Mouse (Mus musculus): ENCODE data around the gene Dzip1l.
"Not testable (repeated sequence)": the region's sequence is repeated elsewhere in the genome, so short reads cannot be mapped to it uniquely, and the experiment has no call there.

Gene Dzip1l

DNA sequence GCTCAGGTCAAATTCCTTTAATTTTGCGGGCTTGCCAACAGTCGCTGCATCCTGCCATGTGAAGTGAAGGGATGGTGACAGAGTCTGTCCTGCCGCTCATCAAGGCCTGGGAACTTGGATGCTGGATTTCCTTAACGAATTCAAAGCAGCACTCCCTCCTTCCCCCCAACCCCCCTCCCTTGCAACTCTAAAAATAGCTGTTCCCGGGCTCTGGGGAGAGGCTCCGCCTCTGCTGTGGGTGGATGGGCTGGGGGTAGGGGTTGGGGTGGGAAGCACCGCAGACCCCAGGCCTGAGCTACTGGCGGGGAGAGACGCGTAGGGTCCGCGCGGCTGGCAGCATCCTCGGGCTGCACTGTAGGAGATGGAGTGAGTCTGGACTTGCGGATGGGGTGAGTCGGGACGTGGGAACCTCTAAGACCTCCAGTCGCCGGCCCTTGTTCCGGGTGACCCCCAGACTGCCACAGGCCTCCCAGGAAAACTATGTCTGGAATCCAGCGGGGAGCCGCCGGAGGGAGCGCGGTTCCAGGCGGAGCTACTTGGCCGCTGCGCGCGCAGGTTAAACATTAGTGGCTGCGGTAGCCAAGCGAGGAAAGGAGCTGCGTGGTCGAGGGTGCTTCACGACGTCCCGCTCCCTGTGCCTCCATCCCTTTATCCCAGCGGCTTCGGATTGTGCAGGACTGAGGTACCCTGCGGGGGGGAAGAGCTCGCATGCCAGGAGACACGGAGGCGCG, at the start of gene Dzip1l:
TSS of gene Dzip1l (plus strand) at position 216 of the 731 bp plus-strand sequence.
- DNase-seq (ENCODE audit: low read depth), result no peak

DNA sequence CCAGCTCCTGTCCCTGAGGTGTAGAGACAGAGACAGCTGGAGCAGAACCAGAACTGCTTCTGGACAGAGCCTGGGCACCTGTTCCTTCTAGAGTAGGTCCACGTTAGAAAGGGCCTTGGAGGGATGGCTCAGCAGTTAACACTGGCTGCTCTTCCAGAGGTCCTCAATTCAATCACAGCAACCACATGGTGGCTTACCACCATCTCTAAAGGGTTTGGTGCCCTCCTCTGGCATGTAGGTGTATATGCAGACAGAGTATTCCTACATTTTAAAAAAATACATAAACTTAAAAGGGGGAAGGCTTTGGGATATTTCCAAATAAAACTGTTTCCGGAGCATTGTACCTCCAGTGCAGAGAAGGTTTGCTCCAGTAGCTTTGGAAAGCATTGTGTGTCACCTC, 48.6 kb upstream of the Dzip1l start:
- peak; percentile 71 for DNase-seq (ENCODE audit: low read depth)

DNA sequence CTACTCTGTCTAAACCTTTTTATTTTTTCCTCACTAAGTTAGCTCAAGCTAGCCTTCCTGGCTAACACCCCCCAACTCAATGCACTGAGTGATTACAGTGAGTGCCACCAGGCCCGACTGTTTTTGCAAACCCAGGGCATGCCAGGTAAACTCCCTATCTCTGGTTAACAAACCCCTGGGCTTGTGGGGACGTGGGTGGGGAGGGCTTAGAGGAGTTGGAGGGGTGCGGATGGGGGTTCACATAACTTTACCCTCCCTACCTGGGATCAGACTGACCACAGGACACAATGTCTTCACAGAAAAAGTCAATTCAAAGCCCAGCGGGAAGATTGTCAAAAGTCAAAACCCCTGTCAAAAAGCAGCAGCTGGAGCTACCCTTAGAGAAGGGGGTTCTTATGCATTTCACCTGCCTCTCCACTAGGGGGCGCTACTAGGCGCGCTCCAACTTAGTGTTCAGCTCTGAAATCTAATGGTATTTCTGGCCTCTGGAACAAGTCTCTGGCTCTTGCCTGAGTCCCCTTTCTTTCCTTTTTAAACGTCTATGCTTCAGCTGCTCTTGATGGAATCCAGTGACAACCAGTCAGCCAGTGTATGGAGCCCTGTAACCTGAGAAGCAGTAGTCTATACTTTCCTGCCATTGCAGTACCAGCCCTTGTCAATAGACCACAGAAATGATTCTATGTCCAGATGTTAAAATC, 41.6 kb upstream of the Dzip1l start:
- DNase-seq (ENCODE audit: low read depth), result peak; percentile 64

DNA sequence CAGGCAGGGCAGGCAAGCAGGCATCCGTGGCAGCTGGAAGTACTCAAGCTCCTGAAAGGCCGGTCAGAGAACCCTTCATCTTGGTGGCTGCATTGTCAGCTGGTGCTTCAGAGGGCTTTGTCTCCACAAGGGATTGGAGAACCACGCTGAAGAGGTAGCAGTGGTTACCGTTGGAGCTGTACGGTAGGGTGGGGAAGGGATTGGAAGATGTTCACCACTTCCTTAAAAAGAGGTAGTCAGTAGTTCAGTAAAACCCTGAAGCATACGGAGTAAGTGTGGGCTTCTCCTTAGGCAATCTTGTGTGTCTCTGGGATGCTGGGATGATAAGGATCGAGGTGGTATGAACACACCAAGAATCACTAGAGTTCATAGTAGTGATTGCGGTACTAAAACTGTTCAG, 38.2 kb upstream of the Dzip1l start:
- no peak for DNase-seq (ENCODE audit: low read depth)

DNA sequence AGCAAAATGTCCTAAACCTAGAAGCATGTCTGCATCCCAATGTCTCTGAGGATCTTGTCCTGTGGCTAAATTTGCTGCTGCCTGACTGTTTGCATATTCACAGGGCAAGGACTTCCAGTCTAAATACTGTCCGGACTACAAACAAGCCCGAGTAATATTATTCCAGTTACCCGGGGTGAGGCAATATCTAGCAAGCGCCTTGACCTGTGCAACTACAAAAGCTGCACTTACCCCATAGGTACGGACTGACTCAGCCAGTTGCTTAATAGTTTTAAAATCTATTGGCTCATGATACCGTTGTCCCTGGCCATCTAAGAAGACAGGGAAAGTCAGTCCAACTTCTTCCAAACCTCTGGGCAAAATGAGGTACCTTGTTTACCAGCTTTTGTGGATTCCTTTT, 30.2 kb upstream of the Dzip1l start:
- not testable (repeated sequence) for DNase-seq (ENCODE audit: low read depth)

DNA sequence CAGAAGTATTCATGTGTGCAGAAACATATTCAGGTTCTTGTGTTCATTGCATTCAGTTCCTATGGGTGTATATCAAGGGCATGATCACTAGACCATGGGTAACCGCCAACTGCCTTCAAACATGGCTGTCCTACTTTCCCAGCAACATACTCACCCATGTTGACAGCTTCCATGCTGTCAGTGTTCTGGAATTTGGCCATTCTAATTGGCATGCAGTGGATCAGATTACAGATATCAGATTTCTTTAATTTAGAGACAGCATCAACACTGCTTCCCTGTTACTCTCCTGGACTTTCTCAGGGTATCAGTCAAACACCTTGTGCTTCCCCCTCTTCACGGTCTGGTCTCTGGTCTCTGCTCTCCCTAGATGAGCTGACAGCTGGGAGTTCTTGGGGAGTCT, 25.7 kb upstream of the Dzip1l start:
- DNase-seq (ENCODE audit: low read depth), result no peak

DNA sequence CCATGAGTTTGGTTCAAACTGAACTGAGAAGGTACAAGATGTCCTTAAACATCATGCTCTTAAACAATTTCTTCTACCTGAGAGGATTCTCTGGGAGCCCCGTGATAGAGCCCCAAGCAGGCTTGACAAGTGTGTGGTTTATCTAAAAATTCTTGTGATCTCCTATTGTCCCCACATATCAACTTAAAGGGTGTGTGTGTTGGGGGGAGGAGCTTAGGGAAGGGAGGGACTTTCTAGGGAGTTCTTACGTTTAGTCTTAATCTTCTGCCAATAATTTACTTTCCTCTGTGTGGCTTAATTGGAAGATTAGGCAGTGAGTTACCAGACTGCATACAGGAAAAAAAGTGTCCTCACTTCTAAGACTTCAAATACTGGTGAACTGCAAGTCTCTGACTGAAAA, 17.1 kb upstream of the Dzip1l start, which contains the start of gene A4gnt:
TSS of gene A4gnt (plus strand) at position 301 of the 400 bp plus-strand sequence.
- no peak for DNase-seq (ENCODE audit: low read depth)

DNA sequence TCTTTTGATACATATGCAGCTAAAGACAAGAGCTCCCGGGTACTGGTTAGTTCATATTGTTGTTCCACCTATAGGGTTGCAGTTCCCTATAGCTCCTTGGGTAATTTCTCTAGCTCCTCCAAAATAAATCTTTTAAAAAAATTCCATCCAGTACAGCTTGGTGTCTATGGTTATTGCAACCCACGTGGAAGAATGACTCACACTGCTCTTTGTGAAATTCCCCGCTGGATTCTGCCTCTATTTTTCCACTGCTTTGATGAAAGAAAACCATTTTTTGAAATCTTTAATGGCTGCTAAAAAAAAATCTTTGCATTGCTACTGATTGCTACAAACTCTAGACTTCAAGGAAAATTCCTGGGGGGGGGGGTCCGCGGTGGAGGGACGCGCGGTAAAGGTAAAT, 9.6 kb upstream of the Dzip1l start:
- no peak for DNase-seq (ENCODE audit: low read depth)

DNA sequence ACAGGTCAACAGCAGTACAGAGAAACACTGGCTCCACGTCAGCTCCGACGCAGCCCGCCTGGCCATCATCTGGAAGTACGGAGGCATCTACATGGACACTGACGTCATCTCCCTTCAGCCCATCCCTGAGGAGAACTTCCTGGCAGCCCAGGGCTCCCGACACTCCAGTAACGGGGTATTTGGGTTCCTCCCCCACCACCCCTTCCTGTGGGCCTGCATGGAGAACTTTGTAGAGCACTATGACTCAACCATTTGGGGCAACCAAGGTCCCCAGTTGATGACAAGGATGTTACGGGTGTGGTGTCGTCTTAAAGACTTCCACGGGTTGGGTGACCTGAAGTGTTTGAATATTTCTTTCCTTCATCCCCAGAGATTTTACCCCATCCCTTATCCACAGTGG, 9.1 kb upstream of the Dzip1l start:
- DNase-seq (ENCODE audit: low read depth), result no peak

DNA sequence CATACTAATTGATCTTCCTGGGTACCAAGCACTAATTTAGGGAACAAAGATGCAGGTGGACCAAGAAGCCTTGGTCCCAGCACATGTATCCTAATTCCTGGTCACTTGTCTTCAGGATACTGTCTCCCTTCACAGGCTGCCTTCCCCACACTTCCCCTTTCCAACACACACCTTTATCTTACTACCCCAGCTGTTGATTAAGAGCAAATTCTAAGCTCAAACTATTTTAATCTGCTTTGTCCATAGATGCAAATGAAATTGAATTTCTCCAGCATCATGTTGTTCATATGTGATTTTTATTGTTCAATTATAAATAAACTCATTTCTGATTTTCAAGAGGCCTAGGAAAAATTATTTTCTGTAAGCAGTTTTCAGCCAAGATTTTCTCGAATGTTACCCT, 7.3 kb upstream of the Dzip1l start:
- DNase-seq (ENCODE audit: low read depth), result no peak

DNA sequence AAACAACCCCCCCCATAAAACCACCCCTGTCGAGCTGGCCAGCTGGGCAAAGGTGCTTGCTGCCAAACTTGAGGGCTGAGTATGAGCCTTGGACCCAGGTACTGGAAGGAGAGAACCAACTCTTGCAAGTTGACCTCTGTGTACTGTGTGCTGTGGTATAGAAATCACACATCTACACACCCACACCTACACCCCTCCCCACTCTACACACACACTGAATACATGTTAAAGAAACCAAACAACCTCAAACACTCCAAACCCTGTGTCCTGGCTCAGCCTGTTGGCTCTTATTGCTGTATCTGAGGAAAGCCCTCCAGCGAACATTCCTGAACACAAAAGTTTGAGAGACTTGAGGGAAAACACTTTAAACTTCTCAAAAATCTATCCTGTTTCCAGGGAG, 6.3 kb upstream of the Dzip1l start:
- no peak for DNase-seq (ENCODE audit: low read depth)

DNA sequence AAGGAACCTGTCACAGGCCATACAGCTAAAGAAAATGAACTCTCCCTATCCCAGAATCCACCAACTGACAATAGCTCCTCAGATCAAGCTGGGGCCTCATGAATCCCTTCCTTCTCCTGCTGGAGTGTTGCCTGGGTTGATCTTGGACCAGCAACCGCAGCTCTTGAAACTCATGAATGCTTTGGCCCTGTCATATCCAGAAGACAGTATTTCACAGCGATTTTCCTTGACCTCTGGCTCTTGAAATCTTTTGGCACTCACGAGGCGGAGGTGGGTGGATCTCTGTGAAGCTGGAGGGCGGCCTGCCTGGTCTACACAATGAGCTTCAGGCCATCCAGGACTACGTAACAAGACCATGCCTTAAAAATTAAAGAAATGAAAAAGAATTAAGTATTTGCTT, 5.2 kb upstream of the Dzip1l start:
- no peak for DNase-seq (ENCODE audit: low read depth)

DNA sequence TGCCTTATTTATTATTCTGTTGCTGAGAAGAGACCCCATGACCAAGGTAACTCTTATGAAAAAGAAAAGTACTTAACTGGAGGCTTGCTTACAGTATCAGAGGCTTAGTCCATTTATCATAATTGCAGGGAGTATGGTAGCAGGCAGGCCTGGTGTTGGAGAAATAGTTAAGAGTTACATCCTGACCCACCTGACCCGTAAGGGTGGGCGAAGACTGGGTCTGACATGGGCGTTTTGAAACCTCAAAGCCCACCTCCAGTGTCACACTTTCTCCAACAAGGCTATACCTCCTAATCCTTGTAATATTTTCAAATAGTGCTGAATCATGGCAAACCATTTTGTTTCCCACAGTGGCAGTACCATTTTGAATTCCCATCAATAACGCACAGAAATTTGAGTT, 715 bp upstream of the Dzip1l start:
- DNase-seq (ENCODE audit: low read depth), result no peak

DNA sequence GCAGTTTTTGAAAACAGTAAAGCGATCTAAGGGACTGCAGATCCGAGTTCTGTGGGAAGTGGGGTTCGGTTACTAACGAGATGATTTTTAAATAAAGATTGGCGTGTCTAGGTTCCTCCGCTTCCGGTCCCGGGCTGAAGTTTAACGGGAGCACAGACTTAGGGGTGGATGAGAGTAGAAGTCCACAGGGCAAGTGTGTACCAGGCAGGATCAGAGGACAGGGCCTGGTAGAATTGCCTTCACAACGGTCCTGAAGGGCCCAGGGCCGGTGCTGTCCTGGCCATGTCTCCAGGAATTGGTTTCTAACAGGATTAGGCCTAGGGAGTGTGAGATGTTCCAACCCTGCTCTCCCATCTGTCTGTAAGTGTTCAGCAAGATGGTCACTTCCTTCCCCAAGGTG, 775 bp downstream of the Dzip1l start:
- DNase-seq (ENCODE audit: low read depth), result no peak

DNA sequence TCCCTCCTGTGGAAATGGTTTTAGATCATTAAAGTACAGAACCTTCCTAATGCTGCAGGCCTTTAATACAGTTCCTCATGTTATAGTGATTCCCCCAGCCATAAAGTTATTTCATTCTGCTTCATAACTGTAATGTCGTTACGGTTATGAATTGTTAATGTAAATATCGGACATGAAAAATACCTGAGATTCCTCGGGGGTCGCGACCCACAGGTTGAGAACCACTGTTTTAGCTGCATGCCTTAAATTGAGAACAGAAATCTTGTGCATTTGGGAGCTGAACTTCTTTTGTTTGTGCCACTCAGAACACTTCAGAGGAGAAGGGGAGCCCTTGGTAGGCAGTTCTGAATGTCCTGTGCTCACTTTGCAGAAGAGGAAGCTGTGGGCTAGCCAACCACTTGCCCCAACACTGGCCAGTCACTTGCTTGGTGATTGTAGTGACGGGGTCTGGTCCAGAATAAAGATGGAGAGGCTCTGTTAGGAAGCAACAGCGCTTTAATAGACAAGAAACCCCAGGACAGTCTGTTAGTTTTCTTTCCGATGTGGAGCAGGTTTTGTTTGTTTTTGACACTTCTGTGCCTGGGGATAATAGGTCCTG, 1.3 kb downstream of the Dzip1l start:
- no peak for DNase-seq (ENCODE audit: low read depth)

DNA sequence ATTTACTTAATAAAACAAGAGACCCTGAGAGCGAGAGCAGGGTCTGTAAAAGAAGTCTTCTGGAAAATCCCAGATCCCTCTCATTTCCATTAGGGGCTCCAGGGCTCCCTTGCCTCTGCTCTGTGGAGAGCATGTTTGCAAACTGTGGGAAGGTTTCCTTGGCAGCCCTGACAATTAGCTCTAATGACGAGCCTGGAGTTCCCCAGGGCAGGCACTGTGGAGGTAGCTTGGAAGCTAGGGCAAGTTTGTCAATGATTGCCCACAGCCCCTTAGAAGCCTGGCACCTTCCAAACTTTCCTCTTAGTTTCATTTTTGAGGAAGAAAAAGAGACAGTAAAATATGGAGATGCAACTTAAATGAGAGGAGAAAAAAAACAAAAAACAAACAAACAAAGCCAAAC, 2.5 kb downstream of the Dzip1l start:
- DNase-seq (ENCODE audit: low read depth), result no peak

DNA sequence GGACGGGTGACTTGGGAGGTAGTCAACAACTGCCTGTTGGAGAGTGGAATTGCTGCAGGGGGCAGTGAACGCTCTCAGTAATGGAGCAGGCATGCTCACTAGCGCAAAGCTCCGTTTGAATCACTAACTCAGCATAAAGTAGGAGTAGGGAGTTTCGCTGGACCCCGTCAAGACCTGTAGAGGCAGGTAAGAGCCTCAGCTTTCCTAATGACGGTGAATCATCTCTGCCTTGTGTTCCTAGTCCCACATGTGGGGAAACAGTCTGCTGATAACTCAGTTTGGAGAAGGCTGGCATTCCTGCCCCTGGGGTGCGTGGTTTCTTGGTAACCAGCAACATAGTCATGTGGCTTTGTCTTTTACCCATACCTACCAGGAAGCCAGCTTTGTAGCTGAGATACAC, 3.0 kb downstream of the Dzip1l start:
- DNase-seq (ENCODE audit: low read depth), result no peak

DNA sequence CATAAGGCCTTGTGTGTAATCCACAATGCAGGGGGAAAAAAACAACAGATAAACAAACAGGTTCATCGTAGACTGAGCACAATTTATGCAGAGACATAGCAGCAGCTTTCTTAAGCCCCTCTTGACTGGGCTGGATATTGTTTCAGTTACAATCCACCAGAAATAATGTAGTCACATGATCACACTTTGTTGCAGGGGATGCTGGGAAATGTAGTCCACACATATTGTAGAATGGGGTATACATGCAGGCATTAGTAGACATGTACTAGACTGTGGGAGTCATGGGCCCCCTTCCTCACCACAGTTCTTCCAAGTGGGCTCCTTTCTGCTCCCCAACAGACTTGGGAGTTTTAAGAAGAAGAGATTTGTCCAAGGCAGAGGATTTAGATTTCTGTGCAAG, 7.5 kb downstream of the Dzip1l start:
- DNase-seq (ENCODE audit: low read depth), result no peak

DNA sequence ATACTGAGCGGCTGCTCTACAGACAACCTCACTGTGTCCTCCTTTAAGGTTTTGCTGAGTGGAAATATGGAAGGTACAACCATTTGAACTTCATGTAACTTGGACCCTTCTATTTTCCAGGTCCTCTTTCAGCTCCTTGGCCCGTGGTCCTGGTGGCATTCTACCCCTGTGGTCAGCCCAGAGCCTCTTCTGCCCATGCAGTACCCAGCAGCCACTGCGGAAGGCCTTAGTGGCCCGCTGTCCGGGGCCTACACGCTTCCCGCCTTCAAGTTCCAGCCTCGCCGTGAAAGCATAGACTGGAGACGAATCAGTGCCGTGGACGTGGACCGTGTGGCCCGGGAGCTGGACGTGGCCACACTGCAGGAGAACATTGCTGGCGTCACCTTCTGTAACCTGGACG, 7.9 kb downstream of the Dzip1l start:
- no peak for DNase-seq (ENCODE audit: low read depth)

DNA sequence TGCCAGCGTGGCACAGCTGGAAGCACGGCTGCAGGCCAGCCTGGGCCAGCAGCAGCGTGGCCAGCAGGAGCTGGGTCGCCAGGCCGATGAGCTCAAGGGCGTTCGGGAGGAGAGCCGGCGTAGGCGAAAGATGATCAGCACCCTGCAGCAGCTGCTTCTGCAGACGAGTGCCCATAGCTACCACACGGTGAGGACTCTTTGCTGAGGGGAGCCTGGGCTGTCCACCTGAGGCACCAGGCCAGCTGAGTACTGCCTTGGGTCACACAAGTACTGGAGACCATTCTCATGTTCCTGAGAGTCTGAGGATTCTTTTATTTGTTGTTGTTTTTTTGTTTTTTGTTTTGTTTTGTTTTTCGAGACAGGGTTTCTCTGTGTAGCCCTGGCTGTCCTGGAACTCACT, 8.4 kb downstream of the Dzip1l start:
- DNase-seq (ENCODE audit: low read depth), result no peak

DNA sequence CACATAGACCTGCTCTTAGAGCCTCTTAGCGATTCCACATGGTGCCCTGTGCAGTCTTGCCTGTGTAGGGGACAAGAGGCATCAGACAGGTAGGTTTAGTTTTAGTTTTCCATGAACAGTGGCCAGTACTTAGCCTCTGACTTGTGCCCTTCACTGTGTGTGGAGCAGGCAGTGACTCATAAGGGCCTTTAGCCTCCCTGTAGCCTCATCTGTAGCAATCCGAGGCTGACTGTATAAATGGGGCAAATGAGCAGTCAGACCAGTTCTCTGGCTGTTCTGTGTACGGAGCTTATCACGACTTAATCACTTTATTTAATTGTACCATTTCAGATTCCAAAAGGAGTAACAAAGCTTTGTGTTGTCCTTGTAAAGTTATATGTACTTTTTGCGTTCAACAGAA, 10.7 kb downstream of the Dzip1l start:
- DNase-seq (ENCODE audit: low read depth), result no peak

DNA sequence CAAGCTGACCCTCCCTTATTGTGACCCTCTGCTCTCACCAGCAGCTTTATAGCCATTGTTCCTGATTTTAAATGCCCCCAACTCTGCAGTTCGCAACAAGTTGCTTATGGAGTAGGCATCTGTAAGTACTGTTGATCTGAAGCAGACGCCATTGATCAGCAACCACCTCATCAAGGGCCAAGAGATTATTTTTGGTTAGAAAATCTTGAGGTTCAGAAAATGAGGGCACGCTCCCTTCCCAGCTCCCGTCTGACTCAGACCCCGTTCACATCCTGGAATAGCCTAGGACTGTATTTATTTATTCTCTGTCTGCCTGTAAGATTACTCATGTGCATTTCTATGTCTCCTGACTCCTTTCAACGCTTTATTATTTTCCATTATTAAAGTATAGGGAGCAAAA, 16.1 kb downstream of the Dzip1l start:
- DNase-seq (ENCODE audit: low read depth), result no peak

DNA sequence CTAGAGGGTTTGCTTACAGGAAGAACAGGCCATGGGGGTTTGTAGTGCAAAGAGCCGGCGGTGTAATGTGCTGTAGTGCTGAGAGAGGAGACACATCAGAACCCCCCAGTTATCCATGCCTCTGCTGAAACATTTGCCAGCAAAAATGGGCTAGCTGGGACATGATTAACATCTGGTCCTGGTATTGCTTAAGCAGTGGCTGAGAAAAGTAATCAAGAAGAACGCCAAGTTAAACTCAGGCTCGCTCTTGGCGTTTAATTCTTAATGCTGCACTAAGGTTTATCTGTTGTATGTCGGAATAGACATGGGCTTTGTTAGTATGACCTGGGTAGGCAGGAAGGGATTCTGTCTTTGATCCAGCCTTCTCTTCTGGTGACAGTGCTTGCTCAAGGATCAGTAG, 16.8 kb downstream of the Dzip1l start:
- no peak for DNase-seq (ENCODE audit: low read depth)

DNA sequence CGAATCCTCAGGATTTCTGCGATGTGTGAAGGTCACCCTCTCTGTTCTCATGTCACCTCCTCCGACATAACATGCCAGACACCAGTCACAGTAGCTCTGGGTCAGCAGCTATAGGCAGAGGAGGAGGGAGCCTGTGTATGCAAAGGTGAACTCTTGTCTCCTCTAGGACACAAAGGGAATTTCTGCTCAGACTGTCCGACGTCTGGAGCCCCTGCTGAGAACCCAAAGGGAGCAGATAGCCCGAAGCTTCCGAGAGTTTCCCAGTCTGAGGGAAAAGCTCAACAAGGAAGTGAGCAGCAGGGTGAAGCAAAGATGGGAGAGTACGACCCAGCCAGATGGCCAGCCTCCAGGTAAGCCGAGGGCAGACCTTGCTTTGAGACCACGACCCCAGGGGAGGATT, 31.5 kb downstream of the Dzip1l start:
- no peak for DNase-seq (ENCODE audit: low read depth)

All from naive thymus-derived CD4-positive, alpha-beta T cell, adult 2 months (primary cell).